Mouse (Mus musculus) gastrocnemius, adult 18-20 months (tissue): Measurements from ENCODE around the gene Gpr173. TPM values are rescaled to one million over a fixed set of nuclear protein-coding genes. Genes with fewer than 3 reads are reported as not detected.

Source experiments
- DNase-seq: peaks from one replicate; pipeline ENCODE4 v3.0.0; 2021; ENCODE audit warnings: low spot score
- total RNA-seq, 2 experiments: library from RNA; stranded (reverse); gene quantifications; 2 replicates each; pipeline ENCODE4 v1.2.3; 2021

Gene Gpr173
- total RNA-seq, 2 experiments from 2014 or later: 0.16 to 0.31 TPM

DNA sequence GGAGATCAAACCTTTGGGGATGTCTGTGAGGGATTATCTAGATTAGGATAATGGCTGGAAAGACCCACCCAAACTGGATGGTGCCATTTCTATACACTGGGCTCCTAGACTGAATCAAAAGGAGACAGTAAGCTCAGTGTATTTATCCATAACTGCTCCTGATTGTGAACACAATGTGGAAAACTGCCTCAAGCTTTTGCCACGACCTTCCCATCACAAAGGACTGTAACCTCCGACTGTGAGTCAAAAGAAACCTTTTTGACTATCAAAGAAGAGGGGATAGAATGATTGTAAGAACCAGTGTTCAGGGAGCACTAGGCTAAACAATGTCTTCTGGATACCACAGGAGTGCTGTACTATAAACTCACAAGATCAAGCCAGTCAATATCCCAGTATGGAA, 62.3 kb downstream of the Gpr173 start:
- DNase-seq: no peak

Other genes starting within 250 kb of the Gpr173 start
- gene Iqsec2, start 224.4 kb downstream of the Gpr173 start, total RNA-seq: 10 to 100 TPM; 19.3 to 25.3 TPM
- gene Kdm5c, start 135.7 kb downstream of the Gpr173 start, total RNA-seq: 10 to 100 TPM; 19.7 to 26.2 TPM
- 1 to 10 TPM; 1.1 to 1.3 TPM for gene Kantr, start 41.2 kb downstream of the Gpr173 start, total RNA-seq
- gene Tspyl2, start 26.3 kb downstream of the Gpr173 start, total RNA-seq: 10 to 100 TPM; 11.2 to 13.7 TPM
- gene Cldn34a, start 194.6 kb upstream of the Gpr173 start, total RNA-seq: not detected